Mouse (Mus musculus): Measurements from ENCODE around the gene Tnni3.

Gene Tnni3

DNA sequence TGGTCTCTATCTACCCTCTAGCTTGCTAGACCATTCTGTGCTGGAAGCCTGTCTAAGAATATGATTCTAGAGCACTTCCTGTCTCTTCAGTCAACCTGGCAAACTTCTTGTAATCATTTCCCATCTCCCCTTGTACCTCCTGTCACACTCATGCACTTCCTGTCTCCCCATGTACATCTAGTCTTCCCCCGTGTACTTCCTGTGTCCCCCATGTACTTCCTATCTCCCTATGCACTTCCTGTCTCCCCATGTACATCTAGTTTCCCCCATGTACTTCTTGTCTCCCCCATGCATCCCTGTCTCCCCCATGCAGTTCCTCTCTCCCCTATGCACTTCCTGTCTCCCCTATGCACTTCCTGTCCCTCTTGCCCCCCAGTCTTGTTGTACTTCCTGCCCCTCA is 5.5 kb downstream of the Tnni3 start:
- no peak for DNase-seq

DNA sequence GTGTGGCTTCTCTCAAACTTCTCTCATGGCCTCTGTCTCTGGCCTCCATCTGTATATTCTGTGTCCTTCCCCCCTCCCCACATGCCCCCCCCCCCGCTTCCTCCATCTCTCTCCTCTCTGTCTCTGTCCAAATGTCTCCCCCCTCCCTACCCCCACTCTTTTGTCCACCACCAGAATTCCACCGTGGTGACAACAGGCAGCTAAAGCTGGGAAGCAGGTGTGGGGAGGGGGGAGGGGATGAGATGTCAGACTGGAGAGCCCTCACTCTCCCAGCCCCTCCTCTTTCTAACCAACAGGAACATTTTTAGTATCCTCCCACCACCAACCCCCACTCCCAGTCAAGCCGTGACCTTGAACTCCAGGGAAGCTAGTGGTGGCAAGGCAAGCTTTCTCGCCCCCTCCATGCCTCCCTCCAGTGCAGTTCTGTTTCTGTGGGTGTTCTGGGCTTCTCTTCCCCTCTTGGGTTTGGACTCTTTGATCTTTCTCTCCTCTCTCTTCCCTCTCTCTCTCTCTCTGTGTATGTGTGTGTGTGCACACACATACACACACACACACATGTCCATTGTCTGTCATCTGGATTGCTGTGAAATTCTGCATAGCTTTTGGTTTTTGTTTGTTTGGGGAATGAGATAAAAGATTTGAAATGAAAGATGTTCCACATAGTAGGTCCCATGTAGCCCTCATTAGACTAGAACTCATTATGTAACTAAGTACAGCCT is 7.5 kb downstream of the Tnni3 start, which contains the start of gene Tnnt1:
Tnnt1 (minus strand) TSS at position 51 of the 719 bp plus-strand sequence.
- DNase-seq = no peak

DNA sequence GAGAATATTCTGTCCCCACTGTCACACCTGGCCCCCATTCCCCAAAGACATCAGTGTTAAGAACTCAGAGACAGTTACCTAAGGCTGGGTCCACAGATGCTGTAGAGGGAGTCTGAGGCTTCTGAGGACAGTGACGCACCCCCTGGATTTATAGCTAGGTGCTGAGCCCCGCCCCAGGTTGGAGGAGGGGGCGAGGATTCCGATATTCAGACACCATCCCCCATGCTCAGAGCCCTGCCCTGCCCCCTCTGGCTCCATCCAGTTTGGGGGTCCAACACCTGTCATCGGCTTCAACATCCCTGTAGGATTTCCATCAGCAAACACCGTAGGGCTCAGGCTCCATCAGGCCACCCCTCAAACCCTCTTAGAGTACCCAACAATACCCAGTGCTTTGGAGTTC is 8.2 kb downstream of the Tnni3 start:
- no peak for DNase-seq

DNA sequence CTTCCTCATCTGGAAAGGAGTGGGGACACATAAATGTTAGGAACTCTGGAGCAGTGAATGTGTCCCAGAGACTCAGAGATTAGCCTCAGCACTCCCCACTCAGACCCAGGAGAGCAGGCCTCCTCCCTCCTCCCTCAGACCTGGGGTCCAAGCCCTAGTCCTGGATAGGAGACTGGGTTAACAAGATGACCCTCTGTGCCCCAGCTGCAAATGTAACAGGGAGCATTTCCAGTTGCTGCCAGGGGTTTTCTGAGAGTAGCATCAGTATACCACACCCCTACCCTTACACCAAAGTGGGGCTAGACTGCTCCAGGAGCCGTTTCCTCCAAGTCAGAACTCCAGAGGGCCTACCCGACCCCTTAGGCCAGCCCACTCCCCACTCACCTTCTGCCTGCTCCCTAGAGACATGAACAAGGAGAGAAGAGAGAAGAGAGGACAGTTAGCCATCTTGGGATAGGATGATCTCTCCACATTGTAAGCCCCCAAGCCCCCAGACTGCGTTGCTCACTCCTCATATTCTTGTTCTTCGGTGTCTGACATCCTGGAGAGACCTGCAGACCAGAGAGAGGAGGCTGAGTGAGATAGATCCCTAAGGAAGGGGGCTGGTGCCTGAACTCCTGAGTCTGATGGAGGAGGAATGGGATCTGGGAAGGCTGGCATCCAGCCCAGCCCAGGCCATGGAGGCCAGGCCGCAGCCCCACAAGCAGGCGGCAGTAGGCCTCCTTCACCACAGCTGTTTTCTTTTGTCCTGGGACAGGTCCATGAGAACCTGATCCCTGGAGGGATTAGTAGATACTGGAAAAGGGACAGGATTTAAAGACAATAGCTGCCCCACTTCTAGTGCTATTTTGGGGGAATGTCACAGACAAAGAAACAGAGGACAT is 10.0 kb downstream of the Tnni3 start:
- DNase-seq = no peak

DNA sequence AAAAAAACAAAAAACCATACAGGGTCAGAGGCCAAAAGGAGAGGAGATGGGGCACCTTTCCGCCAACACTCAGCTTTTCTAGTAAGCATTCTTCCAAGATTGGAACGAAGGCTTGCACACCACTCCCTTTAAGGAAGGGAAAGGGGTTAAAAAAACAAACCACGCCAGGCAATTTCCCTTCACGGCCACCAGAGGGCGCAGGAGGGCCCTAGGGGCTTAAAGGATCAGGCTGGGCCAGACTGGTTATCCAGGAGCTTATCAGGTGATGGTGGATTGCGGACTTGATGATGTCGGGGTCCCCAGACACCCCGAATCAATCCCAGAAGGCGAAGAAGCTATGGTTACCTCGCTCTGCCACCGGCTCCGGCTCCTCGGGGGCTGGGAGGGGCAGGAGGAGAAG is 10.8 kb downstream of the Tnni3 start:
- no peak for DNase-seq

DNA sequence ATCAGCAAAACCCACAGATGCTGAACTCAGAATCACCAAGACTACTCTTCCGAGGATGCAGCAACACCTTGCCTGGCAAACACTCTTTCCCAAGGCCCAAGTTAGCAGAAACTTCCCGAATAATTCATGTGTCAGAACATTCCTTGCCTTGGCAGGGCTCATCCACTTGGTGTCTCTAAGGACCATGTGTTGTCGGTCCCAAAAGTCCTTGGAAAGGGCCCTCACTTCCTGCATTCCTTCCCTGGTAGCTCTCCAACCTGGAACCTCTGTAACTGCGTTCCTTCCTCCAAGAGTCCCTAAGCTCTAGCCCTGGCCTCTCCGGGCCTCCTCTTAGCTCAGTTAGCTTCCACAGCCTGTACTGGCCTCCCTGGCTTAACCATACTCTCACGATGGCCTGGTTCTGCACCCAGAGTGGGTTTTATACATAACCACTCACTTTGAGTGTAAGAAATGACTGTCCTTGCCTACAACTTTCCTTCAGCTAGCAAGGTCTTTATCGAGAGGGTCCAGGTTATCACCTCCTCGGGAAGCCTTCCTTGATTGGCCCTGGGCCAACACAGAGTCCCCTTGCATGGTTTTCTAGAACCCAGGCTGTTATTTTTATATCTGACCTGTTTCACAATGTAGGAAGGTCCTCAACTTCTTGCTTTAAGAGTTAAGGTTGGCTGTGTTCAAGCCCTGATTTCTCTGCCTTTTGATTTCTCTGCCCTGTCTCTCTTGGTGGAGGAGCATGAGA is 12.4 kb downstream of the Tnni3 start:
- no peak for DNase-seq

DNA sequence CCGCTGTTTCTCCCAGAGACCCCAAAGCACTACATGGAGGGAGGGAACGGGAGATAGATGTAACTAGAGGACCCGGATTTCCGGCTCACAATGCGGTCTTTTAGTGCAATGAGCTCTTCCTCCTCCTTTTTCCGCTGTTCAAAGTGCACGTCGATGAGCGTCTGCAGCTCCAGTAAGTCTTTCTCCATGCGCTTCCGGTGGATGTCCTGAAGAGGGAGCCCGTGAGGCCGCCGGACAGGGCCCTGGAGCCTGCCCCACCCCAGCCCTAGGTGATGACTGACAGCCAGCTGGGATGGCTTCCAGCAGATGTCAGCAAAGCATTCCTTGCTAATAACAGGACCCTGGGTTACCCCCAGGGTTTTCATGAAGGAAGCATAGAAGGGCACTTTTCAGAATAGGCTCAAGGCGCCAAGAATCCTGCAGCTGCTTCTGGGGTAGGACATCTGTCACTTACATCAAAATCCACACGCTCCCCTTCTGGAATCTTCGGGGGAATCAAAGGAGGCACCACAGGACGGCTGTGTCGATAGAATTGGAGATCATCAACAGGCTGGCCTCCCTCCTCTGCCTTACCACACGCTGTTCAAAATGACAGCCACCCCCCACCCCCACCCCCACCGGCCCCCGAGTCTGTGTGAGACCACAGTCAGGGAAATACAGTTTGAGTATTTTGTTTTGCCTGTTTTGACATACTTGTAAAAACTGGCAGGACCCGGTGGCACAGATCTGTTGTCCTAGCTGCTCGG is 14.0 kb downstream of the Tnni3 start:
- DNase-seq = peak; percentile 1

DNA sequence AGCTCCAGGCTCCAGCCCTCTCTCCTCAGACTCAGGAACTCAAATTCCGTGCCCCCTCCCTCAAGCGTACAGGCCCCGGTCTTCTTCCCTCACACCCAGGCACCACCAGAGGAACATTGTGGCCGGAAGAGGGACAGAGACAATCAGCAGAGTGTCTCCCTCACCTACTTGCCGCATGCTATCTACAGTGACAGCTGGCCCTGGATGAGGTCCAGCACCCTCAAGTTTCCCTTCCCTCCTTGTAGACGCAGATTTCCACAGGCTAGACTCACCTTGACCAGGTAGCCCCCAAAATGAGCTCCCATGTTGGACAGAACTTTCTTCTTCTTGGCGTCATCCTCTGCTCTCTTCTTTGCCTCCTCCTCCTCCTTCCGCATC is 15.3 kb downstream of the Tnni3 start:
- DNase-seq = no peak

DNA sequence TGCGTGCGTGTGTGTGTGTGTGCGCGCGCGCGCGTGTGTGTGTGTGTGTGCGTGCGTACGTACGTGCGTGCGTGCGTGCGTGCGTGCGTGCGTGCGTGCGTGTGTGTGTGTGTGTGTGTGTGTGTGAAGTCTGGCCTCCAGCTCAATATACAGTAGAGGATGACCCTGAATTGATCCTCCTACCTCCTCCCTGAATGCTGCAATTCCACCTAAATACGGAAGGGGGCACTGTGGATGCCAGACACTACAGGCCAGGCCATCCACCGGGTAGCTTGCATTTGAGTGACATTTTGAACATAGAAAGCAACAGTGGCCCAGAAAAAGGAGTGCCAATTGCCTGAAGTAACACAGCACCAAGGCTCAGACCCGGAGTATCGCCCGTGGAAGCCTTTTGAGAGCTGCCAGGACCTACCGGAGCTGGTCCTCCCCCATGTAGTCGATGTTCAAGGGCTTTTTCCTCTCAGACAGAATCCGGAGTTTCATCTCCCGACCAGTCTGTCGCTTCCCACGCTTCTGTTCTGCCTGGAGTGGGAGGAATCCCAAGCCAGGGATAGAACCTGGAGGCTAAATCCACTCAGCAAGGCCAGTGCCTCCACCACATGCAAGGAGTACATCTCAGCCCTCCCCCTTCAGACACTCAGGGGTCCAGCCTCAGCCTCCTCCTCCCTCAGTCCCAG is 15.8 kb downstream of the Tnni3 start:
- DNase-seq = no peak

DNA sequence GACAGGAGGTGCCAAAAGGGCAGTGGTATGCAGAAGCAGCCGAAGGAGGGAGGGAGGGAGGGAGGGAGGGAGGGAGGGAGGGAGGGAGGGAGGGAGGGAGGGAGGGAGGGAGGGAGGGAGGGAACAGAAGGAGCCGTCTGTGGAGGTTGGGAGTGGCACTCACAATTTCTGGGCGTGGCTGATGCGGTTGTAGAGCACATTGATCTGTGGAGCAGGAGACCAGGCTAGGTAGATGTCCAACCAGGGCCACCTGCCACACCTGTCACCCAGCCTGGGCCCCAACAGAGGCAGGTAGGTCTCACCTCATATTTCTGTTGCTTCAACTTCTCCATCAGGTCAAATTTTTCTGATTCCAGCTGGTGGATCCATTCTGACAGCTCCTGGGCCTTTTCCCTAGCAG is 16.8 kb downstream of the Tnni3 start:
- DNase-seq = no peak

DNA sequence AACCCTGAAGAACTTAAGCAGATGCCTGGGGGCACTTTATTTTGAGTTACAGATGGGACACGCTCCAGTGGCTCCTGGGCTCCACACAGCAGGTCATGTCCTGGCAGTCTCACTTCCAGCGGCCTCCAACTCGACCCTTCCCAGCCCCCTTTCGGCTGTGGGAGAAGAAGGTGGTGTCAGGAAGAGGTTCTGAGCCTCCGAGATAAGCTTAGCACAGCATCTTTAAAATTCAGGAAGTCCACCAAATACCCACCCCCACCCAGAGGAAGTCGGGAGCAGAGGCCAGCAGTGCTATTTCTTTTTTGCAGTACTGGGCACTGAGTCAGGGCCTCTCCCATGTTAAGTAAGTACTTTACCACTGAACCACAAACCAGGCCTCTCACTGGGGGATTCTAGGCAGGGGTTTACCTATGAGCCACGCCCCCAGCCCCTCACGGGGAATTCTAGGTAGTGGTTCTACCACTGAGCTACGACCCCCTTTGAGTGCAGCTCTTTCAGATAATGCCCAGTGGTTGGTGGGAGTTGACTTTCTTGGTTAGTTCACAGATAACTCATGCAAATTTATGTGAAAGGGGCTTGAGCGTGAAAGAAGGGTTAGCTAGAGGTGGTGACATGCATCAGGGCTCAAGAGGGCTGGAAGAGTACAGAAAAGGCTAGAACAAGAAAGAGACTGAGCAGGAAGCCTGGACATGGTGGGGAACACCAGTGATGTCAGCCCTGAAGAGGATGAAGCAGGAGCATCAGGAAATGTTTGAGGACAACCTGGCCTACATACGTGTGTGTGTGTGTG is 19.2 kb downstream of the Tnni3 start:
- DNase-seq = peak; percentile 44

DNA sequence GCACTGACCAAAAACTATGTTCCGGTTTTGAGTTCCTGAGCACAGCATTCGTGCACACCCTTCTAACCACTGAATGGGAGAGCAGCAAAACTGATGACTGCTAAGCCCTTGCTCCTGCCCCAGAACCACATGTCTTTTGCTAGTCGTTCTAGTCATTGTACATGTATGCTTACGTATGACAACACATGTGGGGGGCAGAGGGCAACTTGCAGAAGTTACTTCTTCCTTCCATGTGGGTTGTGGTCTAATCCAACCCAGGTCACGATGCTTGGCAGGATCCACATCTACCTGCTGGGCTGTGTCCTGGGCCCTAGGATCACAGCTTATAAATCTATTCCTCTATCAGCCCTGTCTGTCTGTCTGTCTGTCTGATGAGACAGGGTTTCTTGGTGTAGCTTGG is 20.2 kb downstream of the Tnni3 start:
- no peak for DNase-seq

DNA sequence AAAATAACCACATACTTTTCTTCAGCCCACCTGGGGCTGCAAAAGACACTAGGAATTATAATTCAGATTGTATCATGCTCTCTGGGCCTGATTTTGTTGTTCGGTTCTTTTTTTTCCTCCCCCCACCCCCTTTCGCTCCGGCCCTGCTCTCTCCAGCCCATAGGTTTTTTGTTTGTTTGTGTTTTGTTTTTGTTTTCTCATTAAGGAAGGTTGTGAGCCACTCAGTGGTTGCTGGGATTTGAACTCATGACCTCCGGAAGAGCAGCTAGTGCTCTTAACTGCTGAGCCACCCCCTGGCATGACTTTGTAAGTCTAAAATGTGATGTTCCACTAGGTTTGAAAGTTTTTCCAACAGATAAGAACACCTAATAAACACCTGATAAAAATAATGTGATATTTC is 20.9 kb downstream of the Tnni3 start:
- peak; percentile 52 for DNase-seq

DNA sequence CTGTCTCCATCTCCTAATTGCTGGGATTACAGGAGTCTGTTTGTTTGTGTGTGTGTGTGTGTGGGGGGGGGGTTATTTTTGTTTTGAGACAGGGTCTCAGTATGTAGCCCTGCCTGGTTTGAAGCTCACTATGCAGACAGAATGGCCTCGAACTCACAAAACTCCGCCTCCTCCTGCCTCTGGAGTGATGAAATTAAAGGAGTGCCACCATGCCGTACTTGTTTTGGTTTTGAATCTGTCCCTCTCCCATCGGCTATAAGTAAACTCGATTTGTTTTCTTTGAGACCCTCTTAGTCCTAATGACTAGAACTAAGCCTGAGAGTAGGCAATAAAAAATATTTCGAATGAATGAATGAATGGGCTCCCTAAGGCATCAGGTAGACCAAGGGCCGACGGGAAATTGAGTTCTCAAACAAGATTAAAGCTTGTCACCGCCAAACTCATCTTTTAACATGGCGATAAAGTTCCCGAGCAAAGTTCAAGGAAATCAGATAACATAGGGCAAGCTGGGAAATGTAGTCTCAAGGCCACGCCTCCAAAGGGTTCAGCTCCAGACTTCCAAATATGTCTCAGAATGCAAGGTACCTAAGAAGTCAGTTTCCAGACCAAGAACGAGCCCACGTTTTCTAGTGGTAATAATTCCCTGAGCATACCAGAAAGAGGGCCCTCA is 21.5 kb downstream of the Tnni3 start:
- peak; percentile 79 for DNase-seq

DNA sequence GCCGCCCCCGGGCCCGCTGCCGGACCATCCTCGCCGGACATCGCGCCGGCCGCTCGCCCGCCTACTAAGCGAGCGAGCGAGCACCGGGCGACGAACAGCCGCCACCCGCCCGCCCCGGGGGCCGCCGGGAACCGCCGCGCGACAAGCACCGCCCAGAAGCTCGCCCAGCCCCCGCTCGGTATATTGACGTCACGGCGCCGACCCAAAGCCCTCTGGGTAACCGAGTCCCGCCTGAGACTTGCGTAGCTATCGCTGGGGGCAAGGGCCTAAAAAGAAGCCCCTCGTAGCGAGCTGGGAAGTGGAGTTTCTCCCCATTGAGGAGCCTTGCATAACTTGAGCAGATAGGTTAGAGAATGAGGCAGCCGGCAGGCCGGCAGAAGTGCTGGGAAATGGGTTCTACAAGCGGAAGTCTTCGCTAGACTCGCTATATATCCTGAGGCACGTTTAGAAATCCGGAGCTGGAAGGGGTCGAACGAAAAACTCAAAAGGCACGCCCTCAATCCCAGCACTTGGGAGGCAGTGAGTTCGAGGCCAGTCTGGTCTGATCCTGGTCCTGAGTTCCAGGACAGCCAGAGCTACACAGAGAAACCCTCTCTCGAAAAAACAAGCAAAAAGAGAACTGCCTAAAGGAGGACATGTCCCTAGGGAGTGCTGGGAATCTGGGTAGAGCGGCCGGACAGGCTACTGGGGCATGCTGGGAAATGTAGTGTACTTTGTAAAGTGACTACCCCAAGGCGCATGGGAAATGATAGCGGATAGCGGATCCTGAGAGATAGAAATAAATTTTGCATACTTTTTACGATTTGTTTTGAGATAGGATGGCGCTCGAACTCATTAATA is 22.3 kb downstream of the Tnni3 start, which contains the start of gene Ppp1r12c:
Ppp1r12c (minus strand) TSS at position 123 of the 840 bp plus-strand sequence.
- DNase-seq = peak; percentile 96

DNA sequence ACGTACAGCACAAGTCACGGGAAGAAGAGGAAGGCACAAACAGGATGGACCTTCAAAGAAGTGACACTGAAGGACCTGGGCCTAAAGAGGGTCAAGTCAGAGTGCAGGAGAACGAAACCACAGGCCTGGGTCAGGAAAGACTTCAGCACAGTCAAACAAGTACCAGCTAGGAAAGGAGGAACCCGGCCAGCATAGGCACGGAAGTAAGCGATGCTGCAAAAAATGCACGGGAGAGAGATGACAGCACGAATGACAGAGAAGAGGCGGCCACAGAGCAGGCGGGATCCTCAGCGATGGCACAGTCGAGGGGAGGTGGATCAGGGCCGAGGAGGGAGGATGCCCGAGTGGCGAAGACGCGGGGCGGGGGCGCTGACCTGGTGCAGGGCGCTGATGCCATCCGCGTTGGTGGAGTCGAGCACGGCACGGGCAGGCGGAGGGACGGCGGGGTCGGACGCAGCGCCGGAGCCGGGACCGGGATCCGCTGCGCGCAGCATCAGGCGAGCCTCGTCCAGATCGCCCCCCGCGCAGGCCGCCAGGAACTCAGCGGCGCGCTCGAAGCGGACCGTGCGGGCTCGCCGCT is 23.0 kb downstream of the Tnni3 start:
- peak; percentile 82 for DNase-seq

DNA sequence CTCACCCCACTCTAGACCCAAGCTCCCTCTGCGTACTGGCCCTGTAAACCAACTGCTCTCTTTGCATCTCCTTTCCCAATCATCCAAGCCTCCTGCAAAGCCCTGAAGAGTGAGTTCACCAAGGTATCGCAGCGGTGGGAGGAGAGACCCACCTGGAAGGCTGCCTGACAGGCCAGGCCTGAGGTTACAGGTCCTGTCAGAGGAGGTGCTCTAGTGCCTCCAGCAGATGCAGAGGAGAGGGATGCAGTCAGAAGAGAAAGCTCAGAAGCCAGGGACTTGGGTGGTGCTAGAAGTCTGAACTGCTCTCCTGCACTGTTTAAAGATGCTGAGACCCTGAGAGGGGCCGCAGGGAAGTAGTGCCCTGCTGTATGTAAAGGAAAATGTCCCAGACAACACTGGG is 25.0 kb downstream of the Tnni3 start:
- DNase-seq = peak; percentile 34

DNA sequence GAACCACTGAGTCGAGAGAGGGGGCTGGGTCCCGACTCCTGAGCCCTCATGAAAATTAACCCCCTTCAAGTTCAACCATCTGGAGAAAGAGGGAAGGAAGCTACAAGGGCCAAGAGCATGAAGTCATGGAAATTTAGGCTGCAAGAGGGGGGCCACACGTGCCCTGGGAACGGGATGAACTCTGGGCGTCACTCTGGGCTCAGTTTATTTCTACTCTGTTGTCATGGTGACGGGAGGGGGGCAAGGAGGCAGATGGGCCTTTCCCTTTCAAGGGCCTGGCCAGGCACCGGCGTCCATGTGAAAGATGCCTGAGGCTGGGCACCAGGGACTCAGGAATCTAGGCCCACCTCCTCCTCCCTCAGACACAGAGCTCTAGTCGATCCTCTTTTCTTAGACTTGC is 25.8 kb downstream of the Tnni3 start:
- peak; percentile 58 for DNase-seq

DNA sequence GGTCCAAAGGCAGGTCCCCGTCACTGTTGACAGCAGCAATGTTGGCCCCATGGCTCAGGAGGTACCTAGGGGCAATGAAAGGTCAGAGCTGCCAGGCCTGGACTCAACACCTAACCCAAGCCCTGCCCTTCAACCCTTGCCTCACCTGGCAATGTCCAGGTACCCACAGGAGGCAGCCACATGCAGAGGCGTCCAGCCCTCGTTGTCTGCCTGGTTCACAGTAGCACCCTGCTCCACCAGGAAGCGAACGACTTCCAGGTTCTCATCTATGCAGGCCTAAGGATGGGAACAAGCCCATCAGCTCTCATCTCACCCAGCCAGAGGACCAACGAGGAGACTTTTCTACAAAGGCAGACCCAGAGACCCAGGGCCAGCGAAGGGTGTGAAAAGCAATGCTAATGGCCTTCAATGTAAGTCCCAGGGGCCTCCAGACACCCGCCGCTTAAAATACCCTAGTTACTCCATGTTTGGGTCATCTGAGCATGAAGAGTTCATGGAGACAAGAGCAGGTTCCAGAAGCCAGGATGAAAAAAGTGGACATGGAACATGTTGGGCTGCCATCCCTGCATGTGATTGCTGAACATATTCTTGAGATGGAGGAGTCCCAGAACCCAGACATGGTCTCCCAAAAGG is 26.6 kb downstream of the Tnni3 start:
- no peak for DNase-seq
